8 mouse cellular contexts compared by ENCODE assay signal in the genomic region with DNA sequence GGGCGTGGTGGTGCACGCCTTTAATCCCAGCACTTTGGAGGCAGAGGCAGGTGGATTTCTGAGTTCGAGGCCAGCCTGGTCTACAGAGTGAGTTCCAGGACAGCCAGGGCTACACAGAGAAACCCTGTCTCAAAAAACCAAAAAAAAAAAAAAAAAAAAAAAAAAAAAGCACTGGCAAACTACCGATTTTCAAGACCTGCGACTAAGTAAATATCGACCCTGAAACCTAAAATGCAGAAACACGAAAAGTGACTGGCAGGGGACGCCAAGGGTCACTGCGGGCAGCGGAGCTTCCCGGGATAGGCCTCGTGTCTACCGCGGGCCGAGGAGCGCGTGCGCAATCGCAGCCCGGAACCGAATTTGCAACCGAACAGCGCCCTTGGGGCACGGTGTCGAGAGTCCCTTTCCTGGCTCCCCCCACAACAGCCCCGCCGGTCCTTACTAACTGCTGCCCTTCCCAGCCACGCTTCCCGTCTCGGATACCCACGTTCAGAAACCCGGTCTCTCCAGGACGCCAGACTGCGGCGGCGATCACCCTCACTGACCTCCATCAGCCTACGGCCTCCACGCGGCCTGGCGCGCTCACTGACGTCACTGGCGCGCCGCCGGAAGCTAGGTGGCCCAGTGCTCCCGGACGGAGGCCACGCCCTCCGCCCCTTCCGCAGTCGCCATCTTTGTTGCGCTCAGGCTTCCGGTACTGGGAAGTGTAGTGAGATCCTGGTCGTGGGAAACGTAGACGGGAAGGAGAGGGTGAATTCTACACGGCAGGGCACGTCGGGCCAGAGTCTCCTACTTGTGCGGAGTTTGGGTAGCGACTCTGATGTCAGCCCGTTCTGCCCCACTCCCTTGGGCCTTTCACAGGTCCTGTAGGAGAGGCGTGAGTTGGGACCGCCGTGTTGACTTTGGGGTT. TPM values are rescaled to one million over a fixed set of nuclear protein-coding genes. Genes with fewer than 3 reads are reported as not detected.
DNase-seq lines count a peak whose midpoint lies in the region; ATAC-seq and TF ChIP-seq lines count a peak whose summit lies in the region.

A gene (minus strand): TSS at position 590 of the 910 bp plus-strand sequence.

- peak; percentile 90 for TF ChIP-seq EP300 in heart, postnatal 0 days (IDR thresholded peaks at IDR 0.05; ENCODE audit: low read depth)

- no peaks in the 10 kb centered on the region for H3K27me3 ChIP-seq in E14TG2a.4 (ENCODE audit: insufficient read depth, low read length)
- no peaks in the 10 kb centered on the region for H3K27me3 ChIP-seq in forebrain, embryonic 12.5 days
- H3K27me3 ChIP-seq in heart, postnatal 0 days (ENCODE audit: control insufficient read depth, insufficient read depth, low read length) = no peaks in the 10 kb centered on the region
- H3K27me3 ChIP-seq in liver, embryonic 16.5 days (ENCODE audit: control insufficient read depth, insufficient read depth, low read depth, low read length) = no peaks in the 10 kb centered on the region
- no peaks in the 10 kb centered on the region for H3K27me3 ChIP-seq in neural tube, embryonic 13.5 days
- H3K27me3 ChIP-seq in testis, adult 2 months (ENCODE audit: control insufficient read depth, insufficient read depth, low read length) = no peaks in the 10 kb centered on the region

- DNase-seq in c-Kit-positive CD71-positive TER-119-positive erythroid progenitor cells, embryonic 14.5 days (ENCODE audit: low spot score) = peak; percentile 94
- DNase-seq in heart, postnatal 0 days (ENCODE audit: low spot score) = peak; percentile 94
- peak; percentile 95 to 97 for DNase-seq in kidney, postnatal 4 days

- H3K4me3 ChIP-seq in E14TG2a.4 (replicated peaks; ENCODE audit: low read length) = peak within 1 kb of the TSS; percentile 93
- peak within 1 kb of the TSS; percentile 79 for H3K4me3 ChIP-seq in forebrain, embryonic 12.5 days (replicated peaks)
- H3K4me3 ChIP-seq in heart, postnatal 0 days (ENCODE audit: low read depth, low read length) = peak within 1 kb of the TSS; percentile 84
- H3K4me3 ChIP-seq in liver, embryonic 16.5 days (ENCODE audit: low read depth, low read length) = peak within 1 kb of the TSS; percentile 87
- peak within 1 kb of the TSS; percentile 68 for H3K4me3 ChIP-seq in neural tube, embryonic 13.5 days
- peak within 1 kb of the TSS; percentile 99 for H3K4me3 ChIP-seq in testis, adult 2 months (ENCODE audit: control insufficient read depth, low read depth, low read length)

- TF ChIP-seq POLR2A in testis, adult 2 months (IDR thresholded peaks at IDR 0.05; ENCODE audit: control insufficient read depth, low read depth, low read length) = peak; percentile 97

- H3K27ac ChIP-seq in forebrain, embryonic 12.5 days = peak within 1 kb of the TSS; percentile 87
- peak within 1 kb of the TSS; percentile 96 for H3K27ac ChIP-seq in heart, postnatal 0 days (ENCODE audit: low read depth)
- H3K27ac ChIP-seq in liver, embryonic 16.5 days (ENCODE audit: low read length) = peak within 1 kb of the TSS; percentile 89
- H3K27ac ChIP-seq in neural tube, embryonic 13.5 days (replicated peaks) = peak within 1 kb of the TSS; percentile 89
- peak within 1 kb of the TSS; percentile 95 for H3K27ac ChIP-seq in testis, adult 2 months (ENCODE audit: control insufficient read depth, insufficient read depth, low read depth, low read length)

- H3K4me1 ChIP-seq in E14TG2a.4 (replicated peaks; ENCODE audit: low read depth, low read length) = peaks cover 69% of the 10 kb centered on the region
- peaks cover 30% of the 10 kb centered on the region for H3K4me1 ChIP-seq in forebrain, embryonic 12.5 days
- H3K4me1 ChIP-seq in heart, postnatal 0 days (ENCODE audit: control insufficient read depth, insufficient read depth) = peaks cover 24% of the 10 kb centered on the region
- peaks cover 32% of the 10 kb centered on the region for H3K4me1 ChIP-seq in liver, embryonic 16.5 days (ENCODE audit: control insufficient read depth, low read depth, low read length)
- H3K4me1 ChIP-seq in neural tube, embryonic 13.5 days (replicated peaks) = peaks cover 33% of the 10 kb centered on the region
- peaks cover 7% of the 10 kb centered on the region for H3K4me1 ChIP-seq in testis, adult 2 months (ENCODE audit: control insufficient read depth, insufficient read depth, low read length)

- peak within 1 kb of the TSS; percentile 78 for H3K4me2 ChIP-seq in forebrain, embryonic 12.5 days
- peak within 1 kb of the TSS; percentile 91 for H3K4me2 ChIP-seq in heart, postnatal 0 days (ENCODE audit: low read depth, low read length)
- peak within 1 kb of the TSS; percentile 84 for H3K4me2 ChIP-seq in liver, embryonic 16.5 days (ENCODE audit: low read depth, low read length)
- H3K4me2 ChIP-seq in neural tube, embryonic 13.5 days = peak within 1 kb of the TSS; percentile 79

- TF ChIP-seq CTCF in E14TG2a.4 (conservative IDR thresholded peaks at IDR 0.05; ENCODE audit: low read length) = no peak
- no peak for TF ChIP-seq CTCF in heart, postnatal 0 days (IDR thresholded peaks at IDR 0.05; ENCODE audit: low read depth)
- peak; percentile 19; the same call in 1 of the 2 replicates for TF ChIP-seq CTCF in testis, adult 2 months (IDR thresholded peaks at IDR 0.05; ENCODE audit: control insufficient read depth, insufficient read depth, insufficient replicate concordance, low read depth, low read length)

- peak; percentile 96 for ATAC-seq in forebrain, embryonic 12.5 days (ENCODE audit: low FRiP score)
- peak; percentile 93 for ATAC-seq in heart, postnatal 0 days (ENCODE audit: insufficient read depth, low read depth)
- ATAC-seq in liver, embryonic 16.5 days (ENCODE audit: low read depth) = peak; percentile 93
- ATAC-seq in neural tube, embryonic 13.5 days (ENCODE audit: low read depth) = peak; percentile 95

- WGBS in forebrain, embryonic 12.5 days = under 1% methylated on average over 66 of the region's 66 CpGs
- WGBS in heart, postnatal 0 days = under 1% methylated on average over 65 of the region's 66 CpGs
- under 1% methylated on average over 66 of the region's 66 CpGs for WGBS in liver, embryonic 16.5 days (ENCODE audit: insufficient replicate concordance)
- WGBS in neural tube, embryonic 13.5 days = 1% methylated on average over 65 of the region's 66 CpGs

- peaks cover 54% of the 10 kb centered on the region for H3K36me3 ChIP-seq in E14TG2a.4 (ENCODE audit: insufficient read depth, low read length)
- peaks cover 38% of the 10 kb centered on the region for H3K36me3 ChIP-seq in forebrain, embryonic 12.5 days (replicated peaks)
- H3K36me3 ChIP-seq in heart, postnatal 0 days (replicated peaks; ENCODE audit: control insufficient read depth, insufficient read depth, low read length) = peaks cover 41% of the 10 kb centered on the region
- peaks cover 18% of the 10 kb centered on the region for H3K36me3 ChIP-seq in liver, embryonic 16.5 days (ENCODE audit: control insufficient read depth, insufficient read depth)
- H3K36me3 ChIP-seq in neural tube, embryonic 13.5 days = peaks cover 37% of the 10 kb centered on the region
- H3K36me3 ChIP-seq in testis, adult 2 months (ENCODE audit: control insufficient read depth, insufficient read depth, low read length) = peaks cover 6% of the 10 kb centered on the region

- no peaks in the 10 kb centered on the region for H3K9me3 ChIP-seq in E14TG2a.4 (ENCODE audit: low read length)
- no peaks in the 10 kb centered on the region for H3K9me3 ChIP-seq in forebrain, embryonic 12.5 days
- H3K9me3 ChIP-seq in heart, postnatal 0 days (replicated peaks; ENCODE audit: control insufficient read depth, low read length) = no peaks in the 10 kb centered on the region
- no peaks in the 10 kb centered on the region for H3K9me3 ChIP-seq in liver, embryonic 16.5 days (replicated peaks; ENCODE audit: control insufficient read depth, low read length)
- no peaks in the 10 kb centered on the region for H3K9me3 ChIP-seq in neural tube, embryonic 13.5 days

- H3K9ac ChIP-seq in forebrain, embryonic 12.5 days = peak within 1 kb of the TSS; percentile 72
- peak within 1 kb of the TSS; percentile 84 for H3K9ac ChIP-seq in heart, postnatal 0 days (replicated peaks; ENCODE audit: low read depth, low read length)
- H3K9ac ChIP-seq in liver, embryonic 16.5 days (ENCODE audit: low read depth, low read length) = peak within 1 kb of the TSS; percentile 75
- H3K9ac ChIP-seq in neural tube, embryonic 13.5 days = peak within 1 kb of the TSS; percentile 84

RNA-seq across cellular contexts. Expression of the gene that starts here (rescaled TPM):
- polyA plus RNA-seq in forebrain, embryonic 12.5 days (2016; fragmentation: Nextera tagmentation; extraction: Ambion mirVana) = 46.7 and 48.7 TPM in 2 replicates
- 62.5 and 82.9 TPM in 2 replicates for total RNA-seq in heart, postnatal 0 days (2014; rRNA removed; ENCODE audit: low replicate concordance)
- polyA plus RNA-seq in heart, postnatal 0 days (2015; fragmentation: Nextera tagmentation; extraction: Ambion mirVana) = 52.5 and 65.8 TPM in 2 replicates
- polyA plus RNA-seq in liver, embryonic 16.5 days (2015; fragmentation: Nextera tagmentation; extraction: Ambion mirVana) = 27.2 and 28.6 TPM in 2 replicates
- 29.9 and 31.7 TPM in 2 replicates for polyA plus RNA-seq in neural tube, embryonic 13.5 days (2015; fragmentation: Nextera tagmentation; extraction: Ambion mirVana)
- polyA plus RNA-seq in testis, adult 2 months (2012; rRNA removed) = 57.1 and 66.9 TPM in 2 replicates

Comparison
In these comparisons a context has a peak if more than half of its experiments do, and no peak if none do; other contexts are left out.
1. Peak in every context shown above with its lines: DNase-seq, ATAC-seq, H3K4me3 ChIP-seq and H3K27ac ChIP-seq.